Mouse (Mus musculus) heart, postnatal 0 days (tissue): ENCODE data around the gene Gm5617. TPM values are rescaled to one million over a fixed set of nuclear protein-coding genes. Genes with fewer than 3 reads are reported as not detected.
"Not testable (repeated sequence)": the region's sequence is repeated elsewhere in the genome, so short reads cannot be mapped to it uniquely, and the experiment has no call there.

ENCODE experiments used
- ATAC-seq: fragments of 200-750 bp; cut with Nextera tagmentation; 2 replicates; pipeline ENCODE4 v1.8.0; 2017; ENCODE audit warnings: low read depth, moderate number of reproducible peaks, moderate library complexity; ENCODE audit not compliant: insufficient read depth
- DNase-seq: peaks from one replicate; pipeline ENCODE4 v3.0.0-alpha.2; 2016; ENCODE audit warnings: low spot score
- H3K27ac ChIP-seq: fragments of 300-500 bp; sonication (generic); 2 replicates; pipeline ENCODE4 v1.5.1; 2014; ENCODE audit warnings: low read depth, mild to moderate bottlenecking
- H3K27me3 ChIP-seq: fragments of 300-500 bp; sonication (generic); 2 replicates; pipeline ENCODE4 v1.6.1; 2014; ENCODE audit warnings: low read length, mixed read lengths; ENCODE audit not compliant: control insufficient read depth, insufficient read depth
- H3K36me3 ChIP-seq: fragments of 300-500 bp; sonication (generic); replicated peaks from 2 replicates; pipeline ENCODE4 v1.6.1; 2014; ENCODE audit warnings: low read length, mixed read lengths; ENCODE audit not compliant: control insufficient read depth, insufficient read depth
- H3K4me1 ChIP-seq: fragments of 300-500 bp; sonication (generic); 2 replicates; pipeline ENCODE4 v1.6.1; 2014; ENCODE audit warnings: antibody characterized with exemption; ENCODE audit not compliant: control insufficient read depth, insufficient read depth
- H3K4me2 ChIP-seq: fragments of 300-500 bp; sonication (generic); 2 replicates; pipeline ENCODE4 v1.6.1; 2014; ENCODE audit warnings: low read depth, mild to moderate bottlenecking, low read length, moderate library complexity
- H3K4me3 ChIP-seq: fragments of 300-500 bp; sonication (generic); 2 replicates; pipeline ENCODE4 v1.5.1; 2014; ENCODE audit warnings: low read depth, low read length
- H3K9ac ChIP-seq: fragments of 300-500 bp; sonication (generic); replicated peaks from 2 replicates; pipeline ENCODE4 v1.6.1; 2014; ENCODE audit warnings: low read depth, low read length, mixed read lengths
- H3K9me3 ChIP-seq: fragments of 300-500 bp; sonication (generic); replicated peaks from 2 replicates; pipeline ENCODE4 v1.6.1; 2016; ENCODE audit warnings: low read length; ENCODE audit not compliant: control insufficient read depth
- CTCF ChIP-seq: IDR thresholded peaks from 2 replicates; pipeline ENCODE4 v1.5.1; 2016; ENCODE audit warnings: antibody characterized with exemption, control low read depth, low read depth
- EP300 ChIP-seq: IDR thresholded peaks from 2 replicates; pipeline ENCODE4 v1.6.1; 2016; ENCODE audit warnings: antibody characterized with exemption, low read depth
- WGBS: fragments of 180-500 bp; shearing (Covaris S2); extraction: QIAGEN DNeasy Blood & Tissue Kit; methylation state at CpG from one replicate; pipeline ENCODE4 v1.1.7; 2014; 5-methylcytosine and 5-hydroxymethylcytosine counted together
- polyA plus RNA-seq: library from polyadenylated mRNA; unstranded; fragments of >200 nt; fragmentation: Nextera tagmentation; extraction: Ambion mirVana; gene quantifications from 2 replicates; pipeline ENCODE4 v1.2.1, GENCODE M21; 2015
- total RNA-seq: library from RNA; depleted of rRNA; stranded (reverse); fragments of >200 nt; gene quantifications from 2 replicates; pipeline ENCODE4 v1.2.3, GENCODE M21; 2014; ENCODE audit warnings: low replicate concordance

Gene Gm5617
- total and polyA plus RNA-seq, 2 experiments from 2014 or later, result 43.3 to 63.4 TPM

- TF ChIP-seq EP300 (no peak), CTCF (no peak)
- Histone ChIP-seq H3K4me2 (no peak overlapping the region), H3K9ac (no peak overlapping the region), H3K27ac (no peak overlapping the region), H3K27me3 (no peaks in the 10 kb centered on the region), H3K36me3 (no peaks in the 10 kb centered on the region), H3K9me3 (no peaks in the 10 kb centered on the region), H3K4me3 (no peak overlapping the region), H3K4me1 (peaks cover 7% of the 10 kb centered on the region)
- DNase-seq (no peak), ATAC-seq (no peak)
- 79% methylated on average over 19 of the region's 19 CpGs for WGBS
Measured at GRCm38 (mm10) chr9:48517372-48518130, 22.3 kb downstream of the Gm5617 start.

GRCm38 (mm10) chr9:48520405-48520804 lies 25.2 kb downstream of the Gm5617 start:
- no CpG with 5 or more reads among the region's 7 CpGs for WGBS
- not testable (repeated sequence) for ATAC-seq, H3K36me3 ChIP-seq, H3K4me2 ChIP-seq, DNase-seq, H3K9ac ChIP-seq, H3K4me3 ChIP-seq, H3K4me1 ChIP-seq, H3K27ac ChIP-seq, H3K27me3 ChIP-seq, H3K9me3 ChIP-seq

DNA sequence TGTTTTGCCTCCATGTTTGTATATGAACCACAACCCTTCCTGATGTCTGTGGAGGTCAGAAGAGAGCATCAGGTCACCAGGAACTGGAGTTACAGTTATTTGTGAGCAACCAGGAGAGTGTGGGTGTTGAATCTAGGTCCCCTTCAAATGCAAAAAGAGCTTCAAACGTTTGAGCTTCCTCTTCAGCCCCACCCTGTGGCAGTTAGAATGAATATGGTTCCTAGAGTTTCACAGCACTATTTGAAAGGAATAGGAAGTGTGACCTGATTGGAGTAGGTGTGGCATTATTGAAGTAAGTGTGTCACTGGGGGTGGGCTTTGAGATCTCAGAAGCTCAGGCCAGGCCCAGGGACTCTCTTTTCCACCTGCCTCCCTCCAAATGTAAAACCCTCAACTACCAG lies 30.3 kb downstream of the Gm5617 start:
- no peak for TF ChIP-seq CTCF
- no peak for TF ChIP-seq EP300
- Histone ChIP-seq H3K4me2 (no peak overlapping the region), H3K36me3 (no peaks in the 10 kb centered on the region), H3K4me1 (no peaks in the 10 kb centered on the region), H3K27ac (no peak overlapping the region), H3K9ac (no peak overlapping the region), H3K9me3 (no peaks in the 10 kb centered on the region), H3K27me3 (no peaks in the 10 kb centered on the region), H3K4me3 (no peak overlapping the region)
- no peak for DNase-seq
- 3% methylated on average over 1 of the region's 1 CpGs for WGBS
- ATAC-seq, result no peak

DNA sequence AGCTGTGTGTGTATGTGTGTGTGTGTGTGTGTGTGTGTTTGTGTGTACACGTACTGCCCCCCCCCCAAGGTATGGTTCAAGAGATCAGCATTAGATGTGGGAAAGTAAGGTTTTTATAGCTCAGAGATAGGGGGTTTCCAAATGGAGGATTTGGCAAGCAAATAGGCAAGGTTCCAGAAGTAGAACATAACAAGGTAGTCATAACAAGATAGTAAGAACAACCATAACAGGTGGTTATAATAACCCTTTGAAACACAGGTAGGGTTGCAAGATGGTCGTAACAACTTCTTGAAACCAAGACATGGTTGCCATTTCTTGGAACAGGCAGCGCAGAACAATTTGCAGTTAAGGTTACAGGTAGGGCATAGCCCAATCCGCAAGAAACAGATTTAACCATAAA lies 31.3 kb downstream of the Gm5617 start:
- WGBS, result 83% methylated on average over 4 of the region's 4 CpGs
- ATAC-seq, result no peak

GRCm38 (mm10) chr9:48531294-48531693 lies 36.1 kb downstream of the Gm5617 start:
- TF ChIP-seq EP300 (no peak), CTCF (no peak)
- Histone ChIP-seq H3K9ac (no peak overlapping the region), H3K27ac (no peak overlapping the region), H3K27me3 (no peaks in the 10 kb centered on the region), H3K4me2 (no peak overlapping the region), H3K4me3 (no peak overlapping the region), H3K4me1 (no peaks in the 10 kb centered on the region), H3K9me3 (no peaks in the 10 kb centered on the region), H3K36me3 (no peaks in the 10 kb centered on the region)
- ATAC-seq, result no peak
- DNase-seq, result no peak
- 79% methylated on average over 4 of the region's 4 CpGs for WGBS

More for the DNA sequence above, 31.3 kb downstream of the Gm5617 start:
- Histone ChIP-seq H3K9me3 (no peaks in the 10 kb centered on the region), H3K9ac (no peak overlapping the region), H3K27me3 (no peaks in the 10 kb centered on the region), H3K4me1 (no peaks in the 10 kb centered on the region), H3K4me2 (no peak overlapping the region), H3K27ac (no peak overlapping the region), H3K36me3 (no peaks in the 10 kb centered on the region), H3K4me3 (no peak overlapping the region)
- TF ChIP-seq CTCF (no peak), EP300 (no peak)
- DNase-seq, result no peak

DNA sequence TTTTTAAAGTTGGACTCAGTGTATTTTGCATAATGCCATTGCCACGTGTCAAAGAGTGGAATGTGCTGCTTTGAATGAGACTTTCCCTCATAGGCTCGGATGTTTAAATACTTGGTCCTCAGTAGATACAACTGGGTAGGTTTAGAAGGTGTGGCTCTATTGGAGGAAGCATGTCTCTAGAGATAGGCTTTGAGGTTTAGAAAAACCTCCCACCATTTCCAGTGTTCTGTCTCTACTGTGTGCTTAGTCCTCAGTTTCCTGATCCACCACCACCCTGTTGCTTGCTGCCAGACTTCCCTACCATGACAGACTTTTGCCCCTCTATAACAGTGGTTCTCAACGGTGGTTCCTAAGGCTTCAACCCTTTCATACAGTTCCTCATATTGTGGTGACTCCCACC lies 37.0 kb downstream of the Gm5617 start:
- H3K4me2 ChIP-seq, result no peak overlapping the region
- H3K4me1 ChIP-seq, result no peaks in the 10 kb centered on the region
- DNase-seq (no peak), ATAC-seq (no peak)
- H3K4me3 ChIP-seq, result no peak overlapping the region
- no peaks in the 10 kb centered on the region for H3K9me3 ChIP-seq
- WGBS, result 57% methylated on average over 3 of the region's 3 CpGs
- TF ChIP-seq CTCF, result no peak
- no peak for TF ChIP-seq EP300
- H3K9ac ChIP-seq, result no peak overlapping the region
- H3K27me3 ChIP-seq, result no peaks in the 10 kb centered on the region
- no peak overlapping the region for H3K27ac ChIP-seq
- H3K36me3 ChIP-seq, result no peaks in the 10 kb centered on the region
